Mouse (Mus musculus): ENCODE results near the gene Rock2. TPM values are rescaled to one million over a fixed set of nuclear protein-coding genes. Genes with fewer than 3 reads are reported as not detected.

The Rock2 gene
- polyA plus RNA-seq, 2 experiments: 18.2 to 18.3 TPM

DNA sequence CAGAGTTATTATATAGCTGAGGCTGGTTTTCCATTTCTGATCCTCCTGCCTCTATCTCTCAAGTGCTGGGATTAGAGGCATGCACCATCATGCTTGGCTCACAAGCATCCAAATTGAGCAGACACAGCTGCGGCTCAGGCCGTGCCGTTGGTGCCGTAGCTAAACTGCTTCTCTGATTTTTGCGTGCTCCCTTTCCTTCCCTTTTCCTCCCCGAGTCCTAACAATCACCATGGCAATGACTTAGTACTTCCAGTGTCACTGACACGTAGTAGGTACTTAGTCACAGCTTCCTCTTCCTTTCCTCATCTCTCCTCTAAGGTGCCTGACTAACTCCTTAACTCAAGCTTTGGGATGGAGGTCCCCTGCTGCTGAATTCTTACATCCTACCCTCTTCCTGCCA lies 19.0 kb upstream of the Rock2 start:
- no peak overlapping the region for H3K27ac ChIP-seq (replicated peaks; ENCODE audit: low read depth, low read length)
- peaks cover 21% of the 10 kb centered on the region for H3K4me1 ChIP-seq (ENCODE audit: control insufficient read depth, insufficient read depth, low read length)
- WGBS: 70% methylated on average over 7 of the region's 7 CpGs
- TF ChIP-seq POLR2A (IDR thresholded peaks at IDR 0.05; ENCODE audit: borderline replicate concordance, extremely low read depth, insufficient read depth, insufficient read length): no peak
- no peak overlapping the region for H3K4me2 ChIP-seq (replicated peaks; ENCODE audit: low read depth, low read length, severe bottlenecking)
- no peaks in the 10 kb centered on the region for H3K27me3 ChIP-seq (ENCODE audit: control insufficient read depth, insufficient read depth, low read length)
- no peaks in the 10 kb centered on the region for H3K9me3 ChIP-seq (ENCODE audit: control insufficient read depth, low read length)
- no peak for DNase-seq (ENCODE audit: low spot score)
- no peak for ATAC-seq (ENCODE audit: low FRiP score, low read depth)
- H3K9ac ChIP-seq (ENCODE audit: low read depth, low read length, severe bottlenecking): no peak overlapping the region
- no peaks in the 10 kb centered on the region for H3K36me3 ChIP-seq (ENCODE audit: control insufficient read depth, insufficient read depth, low read length)
- no peak overlapping the region for H3K4me3 ChIP-seq (replicated peaks; ENCODE audit: low read length)

DNA sequence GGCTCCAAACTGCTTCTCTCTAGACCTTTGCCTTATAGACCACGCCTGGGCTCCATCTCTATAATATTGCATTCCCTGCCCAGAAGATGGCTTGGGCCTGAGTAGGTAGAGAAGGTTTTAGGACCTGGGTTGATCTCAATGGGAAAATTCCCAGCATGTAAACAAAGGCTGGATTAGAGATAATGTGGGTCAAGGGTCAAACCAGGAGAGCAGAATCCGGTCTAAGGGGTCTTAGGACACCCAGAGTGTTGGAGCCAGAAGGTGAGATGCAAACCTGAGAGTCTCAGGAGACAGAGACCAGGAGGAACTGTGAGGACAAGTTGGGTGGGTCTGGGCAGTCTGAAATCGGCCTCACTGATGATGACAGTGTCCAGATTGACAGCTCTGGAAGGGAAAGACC lies 18.0 kb upstream of the Rock2 start:
- DNase-seq (ENCODE audit: low spot score) (no peak), ATAC-seq (ENCODE audit: low FRiP score, low read depth) (no peak)
- Histone ChIP-seq H3K27me3 (ENCODE audit: control insufficient read depth, insufficient read depth, low read length) (no peaks in the 10 kb centered on the region), H3K4me3 (replicated peaks; ENCODE audit: low read length) (no peak overlapping the region), H3K9ac (ENCODE audit: low read depth, low read length, severe bottlenecking) (no peak overlapping the region), H3K9me3 (ENCODE audit: control insufficient read depth, low read length) (no peaks in the 10 kb centered on the region), H3K27ac (replicated peaks; ENCODE audit: low read depth, low read length) (no peak overlapping the region), H3K4me2 (replicated peaks; ENCODE audit: low read depth, low read length, severe bottlenecking) (no peak overlapping the region), H3K4me1 (ENCODE audit: control insufficient read depth, insufficient read depth, low read length) (peaks cover 18% of the 10 kb centered on the region), H3K36me3 (ENCODE audit: control insufficient read depth, insufficient read depth, low read length) (no peaks in the 10 kb centered on the region)
- TF ChIP-seq POLR2A (IDR thresholded peaks at IDR 0.05; ENCODE audit: borderline replicate concordance, extremely low read depth, insufficient read depth, insufficient read length): no peak
- WGBS: 62% methylated on average over 3 of the region's 3 CpGs

DNA sequence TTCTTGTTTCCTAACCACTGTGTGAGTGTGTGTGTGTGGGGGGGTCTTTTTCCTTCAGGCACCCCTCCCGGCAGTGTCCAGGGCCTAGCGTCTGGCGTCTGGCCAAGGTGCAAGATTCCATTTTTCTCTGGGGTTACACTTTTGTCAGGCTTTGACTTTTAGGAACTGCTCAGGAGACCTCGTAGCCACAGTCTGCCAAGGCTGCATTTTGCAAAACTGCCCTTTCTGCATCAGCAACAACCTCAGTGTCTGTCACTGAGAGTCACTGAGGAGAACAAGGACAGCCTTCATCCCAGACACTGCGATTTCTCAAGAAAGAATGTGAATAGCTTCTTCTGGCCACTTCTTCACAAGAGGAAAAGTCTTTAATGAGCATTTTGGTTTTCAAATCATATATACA lies 17.6 kb upstream of the Rock2 start:
- no peaks in the 10 kb centered on the region for H3K9me3 ChIP-seq (ENCODE audit: control insufficient read depth, low read length)
- H3K4me1 ChIP-seq (ENCODE audit: control insufficient read depth, insufficient read depth, low read length): peaks cover 18% of the 10 kb centered on the region
- no peaks in the 10 kb centered on the region for H3K27me3 ChIP-seq (ENCODE audit: control insufficient read depth, insufficient read depth, low read length)
- TF ChIP-seq POLR2A (IDR thresholded peaks at IDR 0.05; ENCODE audit: borderline replicate concordance, extremely low read depth, insufficient read depth, insufficient read length): no peak
- no peak overlapping the region for H3K9ac ChIP-seq (ENCODE audit: low read depth, low read length, severe bottlenecking)
- no peak overlapping the region for H3K4me3 ChIP-seq (replicated peaks; ENCODE audit: low read length)
- no peaks in the 10 kb centered on the region for H3K36me3 ChIP-seq (ENCODE audit: control insufficient read depth, insufficient read depth, low read length)
- H3K27ac ChIP-seq (replicated peaks; ENCODE audit: low read depth, low read length): no peak overlapping the region
- DNase-seq (ENCODE audit: low spot score) (no peak), ATAC-seq (ENCODE audit: low FRiP score, low read depth) (no peak)
- 56% methylated on average over 5 of the region's 5 CpGs for WGBS
- H3K4me2 ChIP-seq (replicated peaks; ENCODE audit: low read depth, low read length, severe bottlenecking): no peak overlapping the region

DNA sequence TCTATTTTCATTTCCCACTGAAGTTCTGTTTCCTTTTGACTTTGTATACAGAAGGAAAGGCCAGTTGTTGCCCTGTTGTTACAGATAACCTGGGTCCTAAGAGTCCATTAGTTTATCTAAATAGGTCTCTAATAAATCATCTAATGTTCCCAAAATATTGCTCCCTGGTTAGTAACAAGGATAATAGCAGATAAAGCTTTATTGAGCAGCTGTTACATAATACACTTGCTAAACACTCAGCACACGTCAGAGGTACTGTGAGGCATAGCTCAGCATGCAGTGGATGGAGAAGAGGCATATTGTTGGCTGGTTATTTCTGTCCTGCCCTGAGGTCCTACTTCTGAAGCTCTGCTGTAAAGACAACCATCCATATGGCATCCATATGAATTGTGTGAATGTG lies 17.0 kb upstream of the Rock2 start:
- H3K9ac ChIP-seq (ENCODE audit: low read depth, low read length, severe bottlenecking): no peak overlapping the region
- H3K4me2 ChIP-seq (replicated peaks; ENCODE audit: low read depth, low read length, severe bottlenecking): no peak overlapping the region
- no peak for TF ChIP-seq POLR2A (IDR thresholded peaks at IDR 0.05; ENCODE audit: borderline replicate concordance, extremely low read depth, insufficient read depth, insufficient read length)
- H3K27me3 ChIP-seq (ENCODE audit: control insufficient read depth, insufficient read depth, low read length): no peaks in the 10 kb centered on the region
- no peak for DNase-seq (ENCODE audit: low spot score)
- no peak overlapping the region for H3K27ac ChIP-seq (replicated peaks; ENCODE audit: low read depth, low read length)
- H3K9me3 ChIP-seq (ENCODE audit: control insufficient read depth, low read length): no peaks in the 10 kb centered on the region
- WGBS: 31% methylated on average over 1 of the region's 1 CpGs
- H3K36me3 ChIP-seq (ENCODE audit: control insufficient read depth, insufficient read depth, low read length): no peaks in the 10 kb centered on the region
- peaks cover 18% of the 10 kb centered on the region for H3K4me1 ChIP-seq (ENCODE audit: control insufficient read depth, insufficient read depth, low read length)
- ATAC-seq (ENCODE audit: low FRiP score, low read depth): no peak
- H3K4me3 ChIP-seq (replicated peaks; ENCODE audit: low read length): no peak overlapping the region

DNA sequence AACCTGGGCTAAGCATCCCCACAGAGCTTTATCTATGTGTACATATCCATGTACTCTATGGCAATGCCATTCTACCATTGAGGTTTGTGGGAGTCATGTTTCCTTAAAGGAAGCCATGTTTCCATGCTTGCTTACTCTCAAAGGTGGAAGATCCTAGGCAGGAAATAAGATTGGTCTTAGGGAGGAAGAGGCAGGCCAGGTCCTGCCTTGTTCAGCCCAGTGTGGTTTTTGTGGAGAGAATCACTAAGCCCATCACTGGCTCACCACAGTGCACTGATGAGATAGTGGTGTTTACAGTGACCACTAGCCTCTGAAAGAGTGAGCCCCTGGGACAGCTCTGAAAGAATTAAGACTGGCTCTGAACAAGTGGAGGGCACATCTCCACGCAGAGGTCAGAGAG lies 15.3 kb upstream of the Rock2 start:
- no peak for ATAC-seq (ENCODE audit: low FRiP score, low read depth)
- Histone ChIP-seq H3K4me3 (replicated peaks; ENCODE audit: low read length) (no peak overlapping the region), H3K4me1 (ENCODE audit: control insufficient read depth, insufficient read depth, low read length) (peaks cover 11% of the 10 kb centered on the region; the same call in 1 of the 2 replicates), H3K4me2 (replicated peaks; ENCODE audit: low read depth, low read length, severe bottlenecking) (no peak overlapping the region), H3K9me3 (ENCODE audit: control insufficient read depth, low read length) (no peaks in the 10 kb centered on the region), H3K27ac (replicated peaks; ENCODE audit: low read depth, low read length) (no peak overlapping the region), H3K36me3 (ENCODE audit: control insufficient read depth, insufficient read depth, low read length) (no peaks in the 10 kb centered on the region), H3K27me3 (ENCODE audit: control insufficient read depth, insufficient read depth, low read length) (no peaks in the 10 kb centered on the region), H3K9ac (ENCODE audit: low read depth, low read length, severe bottlenecking) (no peak overlapping the region)
- DNase-seq (ENCODE audit: low spot score): no peak
- 64% methylated on average over 1 of the region's 1 CpGs for WGBS
- no peak for TF ChIP-seq POLR2A (IDR thresholded peaks at IDR 0.05; ENCODE audit: borderline replicate concordance, extremely low read depth, insufficient read depth, insufficient read length)

DNA sequence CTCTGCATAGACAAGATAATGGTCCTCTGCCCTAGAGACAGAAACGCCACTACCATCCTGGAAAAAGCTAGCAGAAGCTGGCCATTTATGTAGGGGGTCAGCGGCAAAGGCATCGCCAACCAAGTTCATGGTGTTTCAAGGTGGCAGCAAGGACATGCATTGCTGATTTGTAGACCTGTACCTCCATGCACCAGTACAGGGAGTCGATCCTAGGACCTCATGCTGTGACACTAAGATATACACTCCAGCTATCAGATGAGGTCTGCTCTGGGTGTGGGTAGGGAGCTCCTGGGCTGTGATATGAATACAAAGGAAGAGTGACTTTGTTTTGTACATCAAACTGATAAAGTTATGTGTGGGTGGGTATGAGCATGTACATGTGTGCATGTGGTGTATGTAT lies 14.6 kb upstream of the Rock2 start:
- Histone ChIP-seq H3K27me3 (ENCODE audit: control insufficient read depth, insufficient read depth, low read length) (no peaks in the 10 kb centered on the region), H3K9me3 (ENCODE audit: control insufficient read depth, low read length) (no peaks in the 10 kb centered on the region), H3K36me3 (ENCODE audit: control insufficient read depth, insufficient read depth, low read length) (no peaks in the 10 kb centered on the region), H3K27ac (replicated peaks; ENCODE audit: low read depth, low read length) (no peak overlapping the region), H3K4me1 (ENCODE audit: control insufficient read depth, insufficient read depth, low read length) (peaks cover 4% of the 10 kb centered on the region; the same call in 1 of the 2 replicates), H3K9ac (ENCODE audit: low read depth, low read length, severe bottlenecking) (no peak overlapping the region), H3K4me3 (replicated peaks; ENCODE audit: low read length) (no peak overlapping the region), H3K4me2 (replicated peaks; ENCODE audit: low read depth, low read length, severe bottlenecking) (no peak overlapping the region)
- WGBS: 80% methylated on average over 4 of the region's 4 CpGs
- TF ChIP-seq POLR2A (IDR thresholded peaks at IDR 0.05; ENCODE audit: borderline replicate concordance, extremely low read depth, insufficient read depth, insufficient read length): no peak
- no peak for DNase-seq (ENCODE audit: low spot score)
- ATAC-seq (ENCODE audit: low FRiP score, low read depth): no peak
